Mouse (Mus musculus): ENCODE measurements around the gene Ift46.

- TF ChIP-seq CTCF (IDR thresholded peaks at IDR 0.05; ENCODE audit: low read depth), result no peak
- TF ChIP-seq EP300 (IDR thresholded peaks at IDR 0.05; ENCODE audit: low read depth), result no peak
Measured at GRCm38 (mm10) chr9:44724223-44724622, 43.5 kb upstream of the Ift46 start.

All from liver, postnatal 0 days (tissue).